Comparison of ENCODE assay signal across 16 mouse cellular contexts in genomic region chr3:94679351-94679841, GRCm38 (mm10). TPM values are rescaled to one million over a fixed set of nuclear protein-coding genes. Genes with fewer than 3 reads are reported as not detected.
DNase-seq lines count a peak whose midpoint lies in the region; ATAC-seq and TF ChIP-seq lines count a peak whose summit lies in the region.
"Had no signal": no experiment of that assay in that cellular context is flagged by ENCODE, and none has a peak within 500 bp of the region (broad histone marks: within the 10 kb centered on the region; RNA-seq: fewer than 3 reads in every experiment).

No protein-coding gene starts in this region.

- H3K79me2 ChIP-seq in liver, adult 2 months (ENCODE audit: control insufficient read depth, insufficient read depth, low read length) = peaks cover 3% of the 10 kb centered on the region; the same call in 1 of the 2 replicates

- peak overlapping the region; percentile 91 for H3K27ac ChIP-seq in liver, adult 2 months (replicated peaks; ENCODE audit: insufficient read depth, low read depth, low read length)
- peak overlapping the region; percentile 91 for H3K27ac ChIP-seq in kidney, adult 2 months (ENCODE audit: insufficient read depth, low read depth, low read length)
- H3K27ac ChIP-seq in liver, embryonic 16.5 days (ENCODE audit: low read length) = peak overlapping the region; percentile 51
- H3K27ac ChIP-seq in stomach, embryonic 15.5 days = no peak overlapping the region
- H3K27ac ChIP-seq in forebrain, embryonic 10.5 days = no peak overlapping the region
- H3K27ac ChIP-seq: heart, adult 2 months had no signal

- H3K9me3 ChIP-seq in liver, embryonic 16.5 days (replicated peaks; ENCODE audit: control insufficient read depth, low read length) = no peaks in the 10 kb centered on the region
- no peaks in the 10 kb centered on the region for H3K9me3 ChIP-seq in stomach, embryonic 15.5 days
- no peaks in the 10 kb centered on the region for H3K9me3 ChIP-seq in forebrain, embryonic 10.5 days

- no peaks in the 10 kb centered on the region for H3K36me3 ChIP-seq in liver, adult 2 months (ENCODE audit: control insufficient read depth, insufficient read depth, low read length)
- no peaks in the 10 kb centered on the region for H3K36me3 ChIP-seq in kidney, adult 2 months (ENCODE audit: control insufficient read depth, insufficient read depth, low read length)
- H3K36me3 ChIP-seq in liver, embryonic 16.5 days (ENCODE audit: control insufficient read depth, insufficient read depth) = no peaks in the 10 kb centered on the region
- H3K36me3 ChIP-seq in stomach, embryonic 15.5 days = no peaks in the 10 kb centered on the region
- H3K36me3 ChIP-seq in forebrain, embryonic 10.5 days (replicated peaks) = no peaks in the 10 kb centered on the region

- TF ChIP-seq POLR2A in liver, adult 2 months (IDR thresholded peaks at IDR 0.05; ENCODE audit: extremely low read depth, insufficient read depth, low read length) = no peak
- no peak for TF ChIP-seq POLR2A in kidney, adult 2 months (IDR thresholded peaks at IDR 0.05; ENCODE audit: low read depth, low read length)

- no peak overlapping the region for H3K4me3 ChIP-seq in liver, adult 2 months (ENCODE audit: insufficient read depth, low read depth, low read length)
- no peak overlapping the region for H3K4me3 ChIP-seq in kidney, adult 2 months (ENCODE audit: insufficient read depth, low read depth, low read length)
- H3K4me3 ChIP-seq in liver, embryonic 16.5 days (ENCODE audit: low read depth, low read length) = no peak overlapping the region
- H3K4me3 ChIP-seq in stomach, embryonic 15.5 days (replicated peaks) = no peak overlapping the region
- H3K4me3 ChIP-seq in forebrain, embryonic 10.5 days = no peak overlapping the region
- H3K4me3 ChIP-seq: heart, adult 2 months had no signal

- no peak overlapping the region for H3K9ac ChIP-seq in liver, adult 2 months (ENCODE audit: low read depth, low read length)
- H3K9ac ChIP-seq in liver, embryonic 16.5 days (ENCODE audit: low read depth, low read length) = no peak overlapping the region
- no peak overlapping the region for H3K9ac ChIP-seq in stomach, embryonic 15.5 days

- ATAC-seq in liver, embryonic 16.5 days (ENCODE audit: low read depth) = no peak
- ATAC-seq in stomach, embryonic 15.5 days (ENCODE audit: insufficient read depth, low FRiP score, low read depth) = peak; percentile 31; the same call in 1 of the 2 replicates
- ATAC-seq in activated CD4-positive, CD25-positive, alpha-beta regulatory T cell, adult 4 months = no peak

- no peak for TF ChIP-seq CTCF in liver, adult 2 months (IDR thresholded peaks at IDR 0.05; ENCODE audit: low read depth, low read length)
- TF ChIP-seq CTCF in kidney, adult 2 months (conservative IDR thresholded peaks at IDR 0.05; ENCODE audit: insufficient read depth, insufficient read length, low read depth, low read length) = no peak

- no peak overlapping the region for H3K4me2 ChIP-seq in liver, embryonic 16.5 days (ENCODE audit: low read depth, low read length)
- no peak overlapping the region for H3K4me2 ChIP-seq in stomach, embryonic 15.5 days

- H3K27me3 ChIP-seq in liver, adult 2 months (ENCODE audit: control insufficient read depth, insufficient read depth, low read length) = no peaks in the 10 kb centered on the region
- H3K27me3 ChIP-seq in kidney, adult 2 months (replicated peaks; ENCODE audit: control insufficient read depth, insufficient read depth, low read length) = no peaks in the 10 kb centered on the region
- no peaks in the 10 kb centered on the region for H3K27me3 ChIP-seq in liver, embryonic 16.5 days (ENCODE audit: control insufficient read depth, insufficient read depth, low read depth, low read length)
- H3K27me3 ChIP-seq in stomach, embryonic 15.5 days (replicated peaks) = no peaks in the 10 kb centered on the region
- no peaks in the 10 kb centered on the region; the same call in 1 of the 2 replicates for H3K27me3 ChIP-seq in forebrain, embryonic 10.5 days (ENCODE audit: poor library complexity, severe bottlenecking)

- 56% methylated on average over 8 of the region's 8 CpGs for WGBS in liver, adult 2 months
- 29% methylated on average over 8 of the region's 8 CpGs for WGBS in kidney, adult 2 months
- 72% methylated on average over 8 of the region's 8 CpGs for WGBS in liver, embryonic 16.5 days (ENCODE audit: insufficient replicate concordance)
- WGBS in stomach, embryonic 15.5 days = 72% methylated on average over 8 of the region's 8 CpGs
- 77% methylated on average over 8 of the region's 8 CpGs for WGBS in forebrain, embryonic 10.5 days

- DNase-seq in liver, adult 2 months (ENCODE audit: extremely low read depth, low read depth, low spot score) = peak; percentile 58
- no peak for DNase-seq in liver
- DNase-seq in kidney, adult 2 months = peak; percentile 88
- DNase-seq in forebrain, embryonic 10.5 days (ENCODE audit: extremely low spot score, low spot score) = no peak
- DNase-seq in left cerebral cortex, adult 18-20 months (ENCODE audit: low spot score in 2 of 2) = no peak
- DNase-seq: cerebellum, adult 9-11 months; heart, adult 2 months had no signal

- H3K4me1 ChIP-seq in liver, adult 2 months (ENCODE audit: control insufficient read depth, insufficient read depth, low read length) = peaks cover 8% of the 10 kb centered on the region
- H3K4me1 ChIP-seq in kidney, adult 2 months (ENCODE audit: control insufficient read depth, insufficient read depth, low read length) = peaks cover 15% of the 10 kb centered on the region; the same call in 1 of the 2 replicates
- peaks cover 5% of the 10 kb centered on the region; the same call in 1 of the 2 replicates for H3K4me1 ChIP-seq in liver, embryonic 16.5 days (ENCODE audit: control insufficient read depth, low read depth, low read length)
- H3K4me1 ChIP-seq in stomach, embryonic 15.5 days = no peaks in the 10 kb centered on the region
- peaks cover 5% of the 10 kb centered on the region for H3K4me1 ChIP-seq in forebrain, embryonic 10.5 days

RNA-seq across cellular contexts. Expression of gene Selenbp2, which starts 14.0 kb away (rescaled TPM):
- 57.4 and 86.2 TPM in 2 replicates for total RNA-seq in liver, adult 2 months (2014; rRNA removed)
- polyA plus RNA-seq in liver, adult 2 months (2012; rRNA removed) = 24.5 and 148 TPM in 2 replicates
- 22.6 and 26.7 TPM in 2 replicates for polyA plus RNA-seq in kidney, adult 2 months (2012; rRNA removed)
- polyA plus RNA-seq in liver, embryonic 16.5 days (2015; fragmentation: Nextera tagmentation; extraction: Ambion mirVana) = 93.0 and 115 TPM in 2 replicates
- polyA plus RNA-seq in stomach, embryonic 15.5 days (2015; fragmentation: Nextera tagmentation; extraction: Ambion mirVana) = 6.2 and 6.3 TPM in 2 replicates
- polyA plus RNA-seq in forebrain, embryonic 10.5 days (2016; fragmentation: Nextera tagmentation; extraction: Ambion mirVana) = not detected in 2 replicates
- 1 to 10 TPM; 1.6 to 3.1 TPM for total RNA-seq in left cerebral cortex, adult 18-20 months (2021)
- polyA plus RNA-seq in activated CD4-positive, CD25-positive, alpha-beta regulatory T cell, adult 4 months (2017; shearing (Covaris generic)) = not detected
- total RNA-seq: hematopoietic stem cell, adult 5-6 weeks; megakaryocyte, adult 5-6 weeks had no signal
- polyA plus RNA-seq: C2C12; frontal cortex, adult 2 months; testis, adult 2 months had no signal

RNA-seq across cellular contexts. Expression of gene Tuft1, which starts 20.7 kb away (rescaled TPM):
- total RNA-seq in liver, adult 2 months (2014; rRNA removed) = 2.1 and 2.6 TPM in 2 replicates
- polyA plus RNA-seq in liver, adult 2 months (2012; rRNA removed) = 2.6 and 7.3 TPM in 2 replicates
- 15.3 and 15.9 TPM in 2 replicates for polyA plus RNA-seq in kidney, adult 2 months (2012; rRNA removed)
- 13.2 and 13.3 TPM in 2 replicates for polyA plus RNA-seq in liver, embryonic 16.5 days (2015; fragmentation: Nextera tagmentation; extraction: Ambion mirVana)
- polyA plus RNA-seq in stomach, embryonic 15.5 days (2015; fragmentation: Nextera tagmentation; extraction: Ambion mirVana) = 12.8 and 13.7 TPM in 2 replicates
- 3.4 and 4.1 TPM in 2 replicates for polyA plus RNA-seq in forebrain, embryonic 10.5 days (2016; fragmentation: Nextera tagmentation; extraction: Ambion mirVana)
- 1 to 10 TPM; 2.5 to 2.8 TPM for total RNA-seq in left cerebral cortex, adult 18-20 months (2021)
- 1 to 10 TPM; 2.3 to 2.4 TPM for polyA plus RNA-seq in activated CD4-positive, CD25-positive, alpha-beta regulatory T cell, adult 4 months (2017; shearing (Covaris generic))

RNA-seq across cellular contexts. Expression of gene Gm10972, which starts 36.5 kb away (rescaled TPM):
- not detected in 2 replicates for total RNA-seq in liver, adult 2 months (2014; rRNA removed)
- not detected in 2 replicates for polyA plus RNA-seq in liver, adult 2 months (2012; rRNA removed)
- polyA plus RNA-seq in kidney, adult 2 months (2012; rRNA removed) = not detected in 2 replicates
- not detected in 2 replicates for polyA plus RNA-seq in liver, embryonic 16.5 days (2015; fragmentation: Nextera tagmentation; extraction: Ambion mirVana)
- not detected in 2 replicates for polyA plus RNA-seq in stomach, embryonic 15.5 days (2015; fragmentation: Nextera tagmentation; extraction: Ambion mirVana)
- polyA plus RNA-seq in forebrain, embryonic 10.5 days (2016; fragmentation: Nextera tagmentation; extraction: Ambion mirVana) = not detected in 2 replicates
- total RNA-seq in left cerebral cortex, adult 18-20 months (2021) = not detected
- polyA plus RNA-seq in activated CD4-positive, CD25-positive, alpha-beta regulatory T cell, adult 4 months (2017; shearing (Covaris generic)) = not detected
- total RNA-seq: heart, adult 2 months; hematopoietic stem cell, adult 5-6 weeks; left cerebral cortex, postnatal 10 days; megakaryocyte, adult 5-6 weeks had no signal
- polyA plus RNA-seq: C2C12; frontal cortex, adult 2 months; heart, adult 2 months; testis, adult 2 months had no signal

Comparison
In these comparisons a context has a peak if more than half of its experiments do, and no peak if none do; other contexts are left out.
1. DNase-seq: peak in liver, adult 2 months (single experiment) and kidney, adult 2 months (single experiment); none in liver (single experiment), forebrain, embryonic 10.5 days (single experiment) and left cerebral cortex, adult 18-20 months (0 of 2).
2. H3K27ac ChIP-seq: peak in liver, adult 2 months (single experiment), kidney, adult 2 months (single experiment) and liver, embryonic 16.5 days (single experiment); none in stomach, embryonic 15.5 days (single experiment) and forebrain, embryonic 10.5 days (single experiment).